Mouse (Mus musculus) frontal cortex, adult 2 months (tissue): Measurements from ENCODE around the gene Gm5134. TPM values are rescaled to one million over a fixed set of nuclear protein-coding genes. Genes with fewer than 3 reads are reported as not detected.

Source experiments
- DNase-seq, 2 experiments: peaks; one replicate each; pipeline ENCODE4 v3.0.0; 2022; ENCODE audit warnings: low spot score in 1 of 2; ENCODE audit errors: extremely low spot score in 1 of 2
- polyA plus RNA-seq: library from polyadenylated mRNA; depleted of rRNA; stranded (reverse); fragments of >200 nt; gene quantifications from 2 replicates; pipeline ENCODE4 v1.2.3, GENCODE M21; 2012; rRNA removed

The Gm5134 gene
- polyA plus RNA-seq, 1 experiment = 0.36 TPM

GRCm38 (mm10) chr10:76031511-76032401, 77.4 kb downstream of the Gm5134 start:
- peak in 1 of 2 experiments; percentile 15 for DNase-seq

DNA sequence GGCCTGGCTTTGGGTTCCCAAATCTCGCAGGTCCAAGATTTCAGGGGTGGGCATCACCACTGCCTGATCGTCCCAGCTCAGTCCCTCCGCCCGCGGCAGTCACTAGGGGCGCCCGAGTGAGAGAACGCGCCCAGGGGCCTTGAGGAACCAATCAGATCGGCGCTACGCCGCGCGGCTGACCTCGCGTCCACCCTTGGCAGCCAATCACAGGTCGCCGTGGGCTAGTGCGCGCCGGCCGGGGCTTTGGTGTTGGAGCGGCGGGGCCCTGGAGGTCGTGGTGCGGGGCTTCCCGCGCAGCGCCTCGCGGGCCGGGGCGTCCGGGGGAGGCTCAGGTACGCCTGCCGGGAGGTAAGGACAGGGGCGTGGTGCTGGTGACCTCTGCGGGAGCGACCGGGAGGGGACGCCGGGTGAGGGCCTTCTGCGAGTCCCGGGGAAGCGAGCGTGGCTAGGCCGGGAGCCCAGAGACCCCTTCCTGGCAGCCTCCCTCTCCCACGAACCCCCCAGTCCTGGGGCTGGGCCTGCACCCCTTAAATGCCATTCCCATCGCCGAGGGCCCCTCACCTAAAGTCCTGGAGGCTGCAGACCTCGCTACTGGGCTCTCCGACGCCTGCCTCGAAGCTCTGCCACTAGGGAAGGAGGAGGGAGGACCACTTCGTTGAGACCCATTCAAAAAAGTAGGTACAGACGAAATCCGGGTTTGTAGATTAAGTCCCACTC, 78.2 kb downstream of the Gm5134 start, which contains the start of gene Zfp280b:
TSS of gene Zfp280b (plus strand) at position 249 of the 717 bp plus-strand sequence.
- DNase-seq = peak; percentile 86 to 96

DNA sequence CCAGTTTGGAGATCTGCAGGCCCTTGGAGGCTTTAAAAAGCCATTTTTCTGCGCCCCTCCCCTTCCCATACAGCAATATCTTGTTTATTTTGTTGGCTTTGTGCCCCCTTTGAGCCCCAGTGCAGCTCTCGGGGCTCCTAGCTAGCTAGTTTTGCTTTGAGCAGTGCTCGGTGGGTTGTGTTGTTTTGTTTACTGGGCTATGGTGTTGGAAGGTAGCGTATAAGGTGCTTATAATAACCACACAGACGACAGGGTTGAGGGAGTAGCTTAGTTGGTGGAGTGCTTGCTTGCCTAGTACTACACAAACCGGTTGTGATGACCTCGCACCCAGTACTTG, 78.8 kb downstream of the Gm5134 start:
- no peak for DNase-seq

GRCm38 (mm10) chr10:76034001-76034600, 79.8 kb downstream of the Gm5134 start:
- DNase-seq = no peak

GRCm38 (mm10) chr10:76035277-76035676, 81.0 kb downstream of the Gm5134 start:
- no peak for DNase-seq

GRCm38 (mm10) chr10:76036962-76037361, 82.6 kb downstream of the Gm5134 start:
- no peak for DNase-seq

DNA sequence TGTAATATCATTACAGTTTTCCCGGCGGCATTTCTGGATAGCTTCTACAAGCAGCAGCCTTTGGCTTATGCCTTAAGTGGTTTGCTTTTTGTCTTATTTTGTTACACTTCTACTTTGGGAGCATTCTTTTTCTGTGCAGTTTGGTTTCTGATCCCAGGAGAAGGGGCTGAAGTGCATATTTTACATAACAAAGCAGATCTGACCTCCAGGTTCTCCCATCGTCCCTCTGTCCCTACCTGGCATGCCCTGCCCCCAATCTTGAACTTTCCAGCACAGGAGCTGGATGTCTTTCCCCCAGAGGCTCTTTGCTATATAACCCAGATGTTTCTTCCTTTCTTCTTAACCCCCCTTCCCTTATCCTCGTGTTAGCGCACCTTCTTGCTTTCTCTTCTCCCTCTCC, 91.0 kb downstream of the Gm5134 start:
- no peak for DNase-seq

GRCm38 (mm10) chr10:76046754-76047153, 92.4 kb downstream of the Gm5134 start:
- no peak for DNase-seq

GRCm38 (mm10) chr10:76047182-76047869, 93.0 kb downstream of the Gm5134 start:
- no peak for DNase-seq

GRCm38 (mm10) chr10:76048967-76049366, 94.7 kb downstream of the Gm5134 start:
- no peak for DNase-seq

GRCm38 (mm10) chr10:76051860-76052259, 97.5 kb downstream of the Gm5134 start:
- no peak for DNase-seq

Other genes with a start within 250 kb of the Gm5134 start
- 50.9 and 57.4 TPM in 2 replicates for gene Cabin1, start 190.2 kb upstream of the Gm5134 start, polyA plus RNA-seq
- gene Ddt, start 181.1 kb upstream of the Gm5134 start, polyA plus RNA-seq = 69.6 and 80.8 TPM in 2 replicates
- gene Gm20441, start 173.6 kb upstream of the Gm5134 start, polyA plus RNA-seq = not detected in 2 replicates
- gene Gstt3, start 173.1 kb upstream of the Gm5134 start, polyA plus RNA-seq = 8.6 and 10.4 TPM in 2 replicates
- gene Gstt1, start 155.9 kb upstream of the Gm5134 start, polyA plus RNA-seq = 29.8 and 39.9 TPM in 2 replicates
- not detected in 2 replicates for gene Gstt4, start 132.0 kb upstream of the Gm5134 start, polyA plus RNA-seq
- 17.8 and 20.9 TPM in 2 replicates for gene Gstt2, start 117.1 kb upstream of the Gm5134 start, polyA plus RNA-seq
- gene Mif, start 94.3 kb upstream of the Gm5134 start, polyA plus RNA-seq = 1,072 and 1,398 TPM in 2 replicates
- gene Derl3, start 61.1 kb upstream of the Gm5134 start, polyA plus RNA-seq = 5.3 and 6.5 TPM in 2 replicates
- gene Smarcb1, start 32.9 kb upstream of the Gm5134 start, polyA plus RNA-seq = 82.1 and 89.4 TPM in 2 replicates
- 453 and 546 TPM in 2 replicates for gene Chchd10, start 21.4 kb upstream of the Gm5134 start, polyA plus RNA-seq
- 2.3 and 2.5 TPM in 2 replicates for gene Mmp11, start 18.0 kb upstream of the Gm5134 start, polyA plus RNA-seq
- gene Gm867, start 13.8 kb upstream of the Gm5134 start, polyA plus RNA-seq = 0.16 and 0.36 TPM in 2 replicates
- not detected in 2 replicates for gene Vpreb3, start 11.5 kb upstream of the Gm5134 start, polyA plus RNA-seq
- gene Zfp280b, start 78.1 kb downstream of the Gm5134 start, polyA plus RNA-seq = 8.8 and 9.7 TPM in 2 replicates
- not detected in 2 replicates for gene Slc5a4b, start 156.4 kb downstream of the Gm5134 start, polyA plus RNA-seq
- 0.06 and 0.16 TPM in 2 replicates for gene Slc5a4a, start 192.9 kb downstream of the Gm5134 start, polyA plus RNA-seq